Mouse (Mus musculus) adrenal gland, adult 8-10 months (tissue): ENCODE measurements around the gene Gm44965. TPM values are rescaled to one million over a fixed set of nuclear protein-coding genes. Genes with fewer than 3 reads are reported as not detected.

ENCODE experiments used
- DNase-seq: peaks from one replicate; pipeline ENCODE4 v3.0.0; 2022
- total RNA-seq, 4 experiments: library from RNA; stranded (reverse); gene quantifications; 2 replicates each; pipeline ENCODE4 v1.2.4; 2022

Gm44965 gene
- total RNA-seq, 4 experiments from 2014 or later = 1.8 to 7.7 (median 2.6) TPM; not detected in 1

GRCm38 (mm10) chr6:48668022-48668421 lies 74.3 kb downstream of the Gm44965 start:
- DNase-seq = no peak

Other genes with a start within 250 kb of the Gm44965 start
- 10 to 100 TPM; 44.0 to 56.6 (median 50.8) TPM for gene Krba1, start 198.4 kb upstream of the Gm44965 start, total RNA-seq
- 10 to 100 TPM; 56.7 to 68.0 (median 60.6) TPM for gene Zfp467, start 148.1 kb upstream of the Gm44965 start, total RNA-seq
- 1 to 10 TPM; 2.7 to 9.7 (median 5.6) TPM for gene Sspo, start 145.7 kb upstream of the Gm44965 start, total RNA-seq
- 100 to 1,000 TPM; 100 to 130 (median 113) TPM for gene Atp6v0e2, start 56.3 kb upstream of the Gm44965 start, total RNA-seq
- 10 to 100 TPM; 45.6 to 49.5 (median 49.1) TPM for gene Lrrc61, start 39.1 kb upstream of the Gm44965 start, total RNA-seq
- gene Rarres2, start 21.2 kb upstream of the Gm44965 start, total RNA-seq = 100 to 1,000 TPM in 1 of 4 experiments, 10 to 100 TPM in 3; 68.8 to 138 (median 88.5) TPM
- gene Gm45021, start 4.3 kb upstream of the Gm44965 start, total RNA-seq = not detected
- 10 to 100 TPM; 59.1 to 84.5 (median 79.5) TPM for gene Repin1, start 58 bp upstream of the Gm44965 start, total RNA-seq
- gene Zfp775, start 8.1 kb downstream of the Gm44965 start, total RNA-seq = 10 to 100 TPM; 10.8 to 14.9 (median 13.4) TPM
- gene AI854703, start 32.8 kb downstream of the Gm44965 start, total RNA-seq = 1 to 10 TPM; 1.9 to 6.3 (median 4.1) TPM
- gene Gimap8, start 53.3 kb downstream of the Gm44965 start, total RNA-seq = 10 to 100 TPM in 2 of 4 experiments, 1 to 10 TPM in 2; 9.1 to 15.2 (median 11.7) TPM
- gene Gimap9, start 82.2 kb downstream of the Gm44965 start, total RNA-seq = 1 to 10 TPM; 6.9 to 8.3 (median 7.0) TPM
- 10 to 100 TPM; 29.1 to 56.5 (median 49.4) TPM for gene Gimap4, start 90.6 kb downstream of the Gm44965 start, total RNA-seq
- 10 to 100 TPM; 53.5 to 89.6 (median 66.6) TPM for gene Gimap6, start 114.3 kb downstream of the Gm44965 start, total RNA-seq
- 1 to 10 TPM; 1.9 to 6.3 (median 3.6) TPM for gene Gm28053, start 124.7 kb downstream of the Gm44965 start, total RNA-seq
- gene Gimap7, start 124.7 kb downstream of the Gm44965 start, total RNA-seq = under 1 TPM in 3 of 4 experiments, not detected in 1; 0.28 to 0.83 (median 0.52) TPM
- gene Gimap1, start 145.1 kb downstream of the Gm44965 start, total RNA-seq = 10 to 100 TPM in 3 of 4 experiments, 1 to 10 TPM in 1; 7.4 to 18.7 (median 11.0) TPM
- 10 to 100 TPM; 13.9 to 22.5 (median 16.9) TPM for gene Gimap5, start 152.3 kb downstream of the Gm44965 start, total RNA-seq
- gene Gimap3, start 176.9 kb downstream of the Gm44965 start, total RNA-seq = 10 to 100 TPM in 3 of 4 experiments, 1 to 10 TPM in 1; 9.6 to 18.3 (median 13.7) TPM
- 100 to 1,000 TPM; 404 to 478 (median 432) TPM for gene Tmem176a, start 247.0 kb downstream of the Gm44965 start, total RNA-seq
- 100 to 1,000 TPM; 722 to 872 (median 775) TPM for gene Tmem176b, start 247.6 kb downstream of the Gm44965 start, total RNA-seq